In the genomic region with DNA sequence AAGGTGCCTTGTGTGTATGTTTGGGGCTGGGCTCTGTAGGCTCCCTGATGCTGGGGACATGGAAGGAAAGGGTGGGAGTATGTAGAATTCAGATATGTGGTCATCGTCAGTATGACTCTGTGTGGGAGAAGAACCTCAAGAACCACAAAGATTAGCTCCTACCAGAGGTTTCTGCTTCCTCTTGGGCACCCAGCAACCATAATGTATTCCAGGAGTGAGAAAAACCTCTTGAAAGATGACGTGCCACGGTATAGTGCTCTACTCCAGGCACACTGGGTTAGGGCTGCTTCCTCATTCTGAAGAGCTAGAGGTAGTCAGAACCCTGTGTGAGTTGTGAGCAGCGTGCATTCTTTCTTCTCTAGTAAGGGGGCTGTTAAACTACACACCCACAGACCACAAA, we compare ENCODE assay signal across 25 mouse cellular contexts. TPM values are rescaled to one million over a fixed set of nuclear protein-coding genes. Genes with fewer than 3 reads are reported as not detected.
DNase-seq lines count a peak whose midpoint lies in the region; ATAC-seq lines count a peak whose summit lies in the region.
"Had no signal": no experiment of that assay in that cellular context is flagged by ENCODE, and none has a peak within 500 bp of the region (broad histone marks: within the 10 kb centered on the region; RNA-seq: fewer than 3 reads in every experiment).

No protein-coding gene starts in this region.

- intact Hi-C loops in left cerebral cortex, postnatal 10 days (cut with DNase I): no loop called here

- no peaks in the 10 kb centered on the region for H3K36me3 ChIP-seq in liver, embryonic 11.5 days (ENCODE audit: control insufficient read depth, insufficient read depth, low read length)
- no peaks in the 10 kb centered on the region for H3K36me3 ChIP-seq in liver, embryonic 12.5 days
- no peaks in the 10 kb centered on the region for H3K36me3 ChIP-seq in kidney, embryonic 16.5 days (ENCODE audit: insufficient read depth, low read length)
- no peaks in the 10 kb centered on the region for H3K36me3 ChIP-seq in midbrain, embryonic 10.5 days
- H3K36me3 ChIP-seq: embryonic facial prominence, embryonic 10.5 days; G1E; heart, embryonic 15.5 days; hindbrain, embryonic 10.5 days; hindbrain, embryonic 15.5 days had no signal

- 40% methylated on average over 4 of the region's 4 CpGs for WGBS in liver, embryonic 11.5 days
- WGBS in liver, embryonic 12.5 days (ENCODE audit: insufficient replicate concordance): 20% methylated on average over 4 of the region's 4 CpGs
- WGBS in kidney, embryonic 16.5 days: 73% methylated on average over 4 of the region's 4 CpGs
- WGBS in midbrain, embryonic 10.5 days: 67% methylated on average over 4 of the region's 4 CpGs

- H3K4me2 ChIP-seq in liver, embryonic 11.5 days: no peak overlapping the region
- H3K4me2 ChIP-seq in liver, embryonic 12.5 days: no peak overlapping the region
- H3K4me2 ChIP-seq in kidney, embryonic 16.5 days (replicated peaks; ENCODE audit: low read depth, low read length): no peak overlapping the region
- H3K4me2 ChIP-seq: heart, embryonic 11.5 days; heart, embryonic 15.5 days; hindbrain, embryonic 15.5 days had no signal

- H3K4me1 ChIP-seq in liver, embryonic 11.5 days (replicated peaks; ENCODE audit: control insufficient read depth, insufficient read depth, low read length): peaks cover 3% of the 10 kb centered on the region; the same call in 1 of the 2 replicates
- H3K4me1 ChIP-seq in liver, embryonic 12.5 days: 0 out of 2 replicates have a peak, but pooled peaks cover 6% of the 10 kb centered on the region
- 0 out of 2 replicates have a peak, but pooled peaks cover 7% of the 10 kb centered on the region for H3K4me1 ChIP-seq in kidney, embryonic 16.5 days (ENCODE audit: insufficient read depth, low read length)
- peaks cover 8% of the 10 kb centered on the region for H3K4me1 ChIP-seq in midbrain, embryonic 10.5 days
- H3K4me1 ChIP-seq: hindbrain, embryonic 15.5 days had no signal

- H3K4me3 ChIP-seq in liver, embryonic 11.5 days (ENCODE audit: low read depth, low read length): no peak overlapping the region
- H3K4me3 ChIP-seq in liver, embryonic 12.5 days: no peak overlapping the region
- no peak overlapping the region for H3K4me3 ChIP-seq in kidney, embryonic 16.5 days (ENCODE audit: low read length)
- H3K4me3 ChIP-seq in midbrain, embryonic 10.5 days: no peak overlapping the region
- H3K4me3 ChIP-seq: embryonic facial prominence, embryonic 10.5 days; gastrocnemius, adult 2 months; heart, embryonic 15.5 days; hindbrain, embryonic 10.5 days; hindbrain, embryonic 15.5 days had no signal

- no peak for DNase-seq in liver, embryonic 11.5 days (ENCODE audit: low spot score)
- no peak for DNase-seq in left cerebral cortex, postnatal 10 days (ENCODE audit: extremely low spot score in 1 of 2, low spot score in 2 of 2)
- DNase-seq in spleen, postnatal 4 days (ENCODE audit: low spot score in 2 of 2): no peak
- DNase-seq in midbrain, embryonic 10.5 days (ENCODE audit: low spot score): no peak
- DNase-seq: adrenal gland, postnatal 14 days; cerebellum, adult 11-12 months; cerebellum, adult 9-11 months; cerebellum, postnatal 36 days; gastrocnemius, adult 2 months; gastrocnemius, postnatal 25 days; heart, adult 18-20 months; heart, postnatal 14 days had no signal

- no peaks in the 10 kb centered on the region for H3K9me3 ChIP-seq in liver, embryonic 11.5 days (ENCODE audit: control insufficient read depth, low read length)
- no peaks in the 10 kb centered on the region for H3K9me3 ChIP-seq in liver, embryonic 12.5 days (replicated peaks)
- no peaks in the 10 kb centered on the region for H3K9me3 ChIP-seq in kidney, embryonic 16.5 days (ENCODE audit: low read length)
- no peaks in the 10 kb centered on the region for H3K9me3 ChIP-seq in midbrain, embryonic 10.5 days (replicated peaks)
- H3K9me3 ChIP-seq: embryonic facial prominence, embryonic 10.5 days; heart, embryonic 15.5 days; hindbrain, embryonic 10.5 days; hindbrain, embryonic 15.5 days had no signal

- no peak overlapping the region for H3K27ac ChIP-seq in liver, embryonic 11.5 days (ENCODE audit: low read depth, low read length)
- no peak overlapping the region for H3K27ac ChIP-seq in liver, embryonic 12.5 days
- H3K27ac ChIP-seq in kidney, embryonic 16.5 days (ENCODE audit: low read length): no peak overlapping the region
- no peak overlapping the region for H3K27ac ChIP-seq in midbrain, embryonic 10.5 days (replicated peaks)
- H3K27ac ChIP-seq: embryonic facial prominence, embryonic 10.5 days; gastrocnemius, adult 2 months; heart, embryonic 15.5 days; hindbrain, embryonic 10.5 days; hindbrain, embryonic 15.5 days had no signal

- ATAC-seq in liver, embryonic 11.5 days (replicated peaks; ENCODE audit: low FRiP score): 0 out of 2 replicates have a peak, but pooled peaks have one; percentile 18
- ATAC-seq in liver, embryonic 12.5 days: no peak
- peak; percentile 89 for ATAC-seq in common myeloid progenitor, adult 5-6 weeks (replicated peaks; ENCODE audit: low read depth, poor library complexity, severe bottlenecking)
- ATAC-seq in megakaryocyte progenitor cell, adult 5-6 weeks (replicated peaks; ENCODE audit: poor library complexity): peak; percentile 79
- no peak for ATAC-seq in kidney, embryonic 16.5 days (ENCODE audit: low FRiP score, low TSS enrichment)
- ATAC-seq: activated CD4-positive, CD25-positive, alpha-beta regulatory T cell, adult 4 months; forebrain, embryonic 14.5 days; Patski had no signal

- peaks cover 2% of the 10 kb centered on the region; the same call in 1 of the 2 replicates for H3K27me3 ChIP-seq in liver, embryonic 11.5 days (replicated peaks; ENCODE audit: control insufficient read depth, insufficient read depth, low read length)
- no peaks in the 10 kb centered on the region for H3K27me3 ChIP-seq in liver, embryonic 12.5 days (replicated peaks)
- H3K27me3 ChIP-seq in kidney, embryonic 16.5 days (ENCODE audit: insufficient read depth, low read length): no peaks in the 10 kb centered on the region
- no peaks in the 10 kb centered on the region for H3K27me3 ChIP-seq in midbrain, embryonic 10.5 days (ENCODE audit: low read depth, poor library complexity, severe bottlenecking)
- H3K27me3 ChIP-seq: heart, embryonic 15.5 days; hindbrain, embryonic 15.5 days had no signal

- H3K9ac ChIP-seq in liver, embryonic 11.5 days (ENCODE audit: low read depth, low read length): no peak overlapping the region
- H3K9ac ChIP-seq in liver, embryonic 12.5 days: no peak overlapping the region
- no peak overlapping the region for H3K9ac ChIP-seq in kidney, embryonic 16.5 days (replicated peaks; ENCODE audit: low read length)
- H3K9ac ChIP-seq: heart, embryonic 15.5 days; hindbrain, embryonic 15.5 days had no signal

RNA-seq across cellular contexts. Expression of a gene that starts 4.9 kb away (rescaled TPM):
- polyA plus RNA-seq in liver, embryonic 11.5 days (2014; fragmentation: Nextera tagmentation; extraction: Ambion mirVana): 0.14 and 0.25 TPM in 2 replicates
- 0.11 and 0.18 TPM in 2 replicates for polyA plus RNA-seq in liver, embryonic 12.5 days (2016; fragmentation: Nextera tagmentation; extraction: Ambion mirVana)
- not detected in 2 replicates for total RNA-seq in common myeloid progenitor, adult 5-6 weeks (2017)
- total RNA-seq in megakaryocyte progenitor cell, adult 5-6 weeks (2015): not detected in 2 replicates
- not detected in 2 replicates for total RNA-seq in megakaryocyte progenitor cell, adult 5-6 weeks (2017)
- total RNA-seq in left cerebral cortex, postnatal 10 days (2021): under 1 TPM; 0.28 to 0.32 TPM
- 0.72 and 0.76 TPM in 2 replicates for polyA plus RNA-seq in kidney, embryonic 16.5 days (2015; fragmentation: Nextera tagmentation; extraction: Ambion mirVana)
- polyA plus RNA-seq in midbrain, embryonic 10.5 days (2016; fragmentation: Nextera tagmentation; extraction: Ambion mirVana): 0.19 and 0.25 TPM in 2 replicates
- polyA plus RNA-seq: G1E, Patski had no signal

RNA-seq across cellular contexts. Expression of a gene that starts 25.2 kb away (rescaled TPM):
- 1.2 and 2.0 TPM in 2 replicates for polyA plus RNA-seq in liver, embryonic 11.5 days (2014; fragmentation: Nextera tagmentation; extraction: Ambion mirVana)
- polyA plus RNA-seq in liver, embryonic 12.5 days (2016; fragmentation: Nextera tagmentation; extraction: Ambion mirVana): 0.39 and 0.66 TPM in 2 replicates
- total RNA-seq in common myeloid progenitor, adult 5-6 weeks (2017): not detected in 2 replicates
- not detected in 2 replicates for total RNA-seq in megakaryocyte progenitor cell, adult 5-6 weeks (2015)
- not detected in 2 replicates for total RNA-seq in megakaryocyte progenitor cell, adult 5-6 weeks (2017)
- 10 to 100 TPM; 43.7 to 45.5 TPM for total RNA-seq in left cerebral cortex, postnatal 10 days (2021)
- polyA plus RNA-seq in kidney, embryonic 16.5 days (2015; fragmentation: Nextera tagmentation; extraction: Ambion mirVana): 1.1 and 1.3 TPM in 2 replicates
- polyA plus RNA-seq in midbrain, embryonic 10.5 days (2016; fragmentation: Nextera tagmentation; extraction: Ambion mirVana): 5.8 and 8.1 TPM in 2 replicates
- total RNA-seq: gastrocnemius, adult 2 months; gastrocnemius, postnatal 25 days; heart, postnatal 14 days had no signal
- polyA plus RNA-seq: activated CD4-positive, CD25-positive, alpha-beta regulatory T cell, adult 4 months; G1E; heart, embryonic 15.5 days; Patski had no signal

Comparison
In these comparisons a context has a peak if more than half of its experiments do, and no peak if none do; other contexts are left out.
1. ATAC-seq: peak in liver, embryonic 11.5 days (single experiment), common myeloid progenitor, adult 5-6 weeks (single experiment) and megakaryocyte progenitor cell, adult 5-6 weeks (single experiment); none in liver, embryonic 12.5 days (single experiment) and kidney, embryonic 16.5 days (single experiment).